Mouse (Mus musculus) thymus, postnatal 25 days (tissue): ENCODE data around the gene Trrap.
"Not testable (repeated sequence)": the region's sequence is repeated elsewhere in the genome, so short reads cannot be mapped to it uniquely, and the experiment has no call there.

ENCODE experiments used
- DNase-seq: peaks from one replicate; pipeline ENCODE4 v3.0.0; 2022

Gene Trrap

GRCm38 (mm10) chr5:144767106-144767798 is at the start of gene Trrap:
Trrap (plus strand) TSS chr5:144767732.
- not testable (repeated sequence) for DNase-seq

- no peak for DNase-seq
These were observed 47.8 kb upstream of the Trrap start for GRCm38 (mm10) chr5:144719781-144720180.

GRCm38 (mm10) chr5:144720281-144720680 is 47.3 kb upstream of the Trrap start:
- DNase-seq: no peak

GRCm38 (mm10) chr5:144724926-144725325 is 42.6 kb upstream of the Trrap start:
- DNase-seq: no peak

- no peak for DNase-seq
These were observed 42.0 kb upstream of the Trrap start for GRCm38 (mm10) chr5:144725554-144725953.

GRCm38 (mm10) chr5:144727119-144727518 is 40.4 kb upstream of the Trrap start:
- DNase-seq: peak; percentile 45

- no peak for DNase-seq
These were observed 39.3 kb upstream of the Trrap start for GRCm38 (mm10) chr5:144728237-144728636.

GRCm38 (mm10) chr5:144729216-144729615 is 38.3 kb upstream of the Trrap start:
- no peak for DNase-seq

GRCm38 (mm10) chr5:144733953-144734352 is 33.6 kb upstream of the Trrap start:
- peak; percentile 23 for DNase-seq

GRCm38 (mm10) chr5:144734949-144735348 is 32.6 kb upstream of the Trrap start:
- peak; percentile 57 for DNase-seq

GRCm38 (mm10) chr5:144737101-144737500 is 30.4 kb upstream of the Trrap start:
- DNase-seq: no peak

- DNase-seq: peak; percentile 36
These were observed 15.1 kb upstream of the Trrap start for GRCm38 (mm10) chr5:144752432-144752831.

- peak; percentile 54 for DNase-seq
These were observed 14.5 kb upstream of the Trrap start for GRCm38 (mm10) chr5:144753041-144753440.

GRCm38 (mm10) chr5:144755191-144755590 is 12.3 kb upstream of the Trrap start:
- DNase-seq: no peak

GRCm38 (mm10) chr5:144757402-144757801 is 10.1 kb upstream of the Trrap start:
- DNase-seq: no peak

GRCm38 (mm10) chr5:144758422-144758821 is 9.1 kb upstream of the Trrap start:
- no peak for DNase-seq

GRCm38 (mm10) chr5:144761161-144761868 is 6.2 kb upstream of the Trrap start, which contains the start of gene Tmem130:
Tmem130 (minus strand) TSS chr5:144761818.
- DNase-seq: no peak

- no peak for DNase-seq
These were observed 1.5 kb upstream of the Trrap start for GRCm38 (mm10) chr5:144766026-144766425.

GRCm38 (mm10) chr5:144766646-144767045 is 886 bp upstream of the Trrap start:
- no peak for DNase-seq

- DNase-seq: peak; percentile 93
These were observed 644 bp downstream of the Trrap start for GRCm38 (mm10) chr5:144767911-144768841.

GRCm38 (mm10) chr5:144769067-144769482 is 1.5 kb downstream of the Trrap start:
- no peak for DNase-seq

- no peak for DNase-seq
These were observed 5.7 kb downstream of the Trrap start for GRCm38 (mm10) chr5:144773231-144773630.

GRCm38 (mm10) chr5:144780654-144781053 is 13.1 kb downstream of the Trrap start:
- DNase-seq: no peak
